Mouse (Mus musculus): ENCODE data around the gene Tmx1. TPM values are rescaled to one million over a fixed set of nuclear protein-coding genes. Genes with fewer than 3 reads are reported as not detected.
A peak's percentile ranks its signal among the peaks of the same experiment; 100 is the strongest.

Tmx1 gene
- polyA plus RNA-seq, 1 experiment = 64.3 TPM

- H3K4me3 ChIP-seq (ENCODE audit: low read depth, low read length) = no peak overlapping the region
- H3K9me3 ChIP-seq (replicated peaks; ENCODE audit: control insufficient read depth, insufficient read depth, low read length, poor library complexity, severe bottlenecking) = peaks cover 17% of the 10 kb centered on the region
- no peak overlapping the region for H3K27ac ChIP-seq (ENCODE audit: insufficient read depth, low read length)
- no peaks in the 10 kb centered on the region for H3K4me1 ChIP-seq (ENCODE audit: control insufficient read depth, insufficient read depth, low read length)
- H3K9ac ChIP-seq (ENCODE audit: low read depth, poor library complexity, severe bottlenecking) = no peak overlapping the region
- no peaks in the 10 kb centered on the region for H3K36me3 ChIP-seq (ENCODE audit: control insufficient read depth, insufficient read depth, low read length, poor library complexity, severe bottlenecking)
- H3K27me3 ChIP-seq (ENCODE audit: control insufficient read depth, insufficient read depth, low read length, poor library complexity, severe bottlenecking) = no peaks in the 10 kb centered on the region
- TF ChIP-seq POLR2A (IDR thresholded peaks at IDR 0.05; ENCODE audit: insufficient read depth, low read length) = no peak
- no peak for TF ChIP-seq EP300 (IDR thresholded peaks at IDR 0.05; ENCODE audit: insufficient read depth, low read depth, low read length)
- no peak for TF ChIP-seq CTCF (IDR thresholded peaks at IDR 0.05; ENCODE audit: low read depth, low read length)
Observed at GRCm38 (mm10) chr12:70494494-70495281, 41.8 kb downstream of the Tmx1 start.

GRCm38 (mm10) chr12:70495282-70495922 is 42.5 kb downstream of the Tmx1 start:
- no peak for TF ChIP-seq EP300 (IDR thresholded peaks at IDR 0.05; ENCODE audit: insufficient read depth, low read depth, low read length)
- TF ChIP-seq POLR2A (IDR thresholded peaks at IDR 0.05; ENCODE audit: insufficient read depth, low read length) = no peak
- no peak for TF ChIP-seq CTCF (IDR thresholded peaks at IDR 0.05; ENCODE audit: low read depth, low read length)
- Histone ChIP-seq H3K27me3 (ENCODE audit: control insufficient read depth, insufficient read depth, low read length, poor library complexity, severe bottlenecking) (no peaks in the 10 kb centered on the region), H3K36me3 (ENCODE audit: control insufficient read depth, insufficient read depth, low read length, poor library complexity, severe bottlenecking) (no peaks in the 10 kb centered on the region), H3K4me3 (ENCODE audit: low read depth, low read length) (no peak overlapping the region), H3K27ac (ENCODE audit: insufficient read depth, low read length) (no peak overlapping the region), H3K9ac (ENCODE audit: low read depth, poor library complexity, severe bottlenecking) (no peak overlapping the region), H3K4me1 (ENCODE audit: control insufficient read depth, insufficient read depth, low read length) (no peaks in the 10 kb centered on the region), H3K9me3 (replicated peaks; ENCODE audit: control insufficient read depth, insufficient read depth, low read length, poor library complexity, severe bottlenecking) (peaks cover 17% of the 10 kb centered on the region)

GRCm38 (mm10) chr12:70498091-70498490 is 45.2 kb downstream of the Tmx1 start:
- no peak for TF ChIP-seq POLR2A (IDR thresholded peaks at IDR 0.05; ENCODE audit: insufficient read depth, low read length)
- TF ChIP-seq EP300 (IDR thresholded peaks at IDR 0.05; ENCODE audit: insufficient read depth, low read depth, low read length) = no peak
- no peak for TF ChIP-seq CTCF (IDR thresholded peaks at IDR 0.05; ENCODE audit: low read depth, low read length)
- Histone ChIP-seq H3K27ac (ENCODE audit: insufficient read depth, low read length) (no peak overlapping the region), H3K9me3 (replicated peaks; ENCODE audit: control insufficient read depth, insufficient read depth, low read length, poor library complexity, severe bottlenecking) (peaks cover 17% of the 10 kb centered on the region), H3K4me3 (ENCODE audit: low read depth, low read length) (no peak overlapping the region), H3K36me3 (ENCODE audit: control insufficient read depth, insufficient read depth, low read length, poor library complexity, severe bottlenecking) (no peaks in the 10 kb centered on the region), H3K27me3 (ENCODE audit: control insufficient read depth, insufficient read depth, low read length, poor library complexity, severe bottlenecking) (no peaks in the 10 kb centered on the region), H3K9ac (ENCODE audit: low read depth, poor library complexity, severe bottlenecking) (no peak overlapping the region), H3K4me1 (ENCODE audit: control insufficient read depth, insufficient read depth, low read length) (no peaks in the 10 kb centered on the region)

- Histone ChIP-seq H3K27me3 (ENCODE audit: control insufficient read depth, insufficient read depth, low read length, poor library complexity, severe bottlenecking) (no peaks in the 10 kb centered on the region), H3K9me3 (replicated peaks; ENCODE audit: control insufficient read depth, insufficient read depth, low read length, poor library complexity, severe bottlenecking) (0 out of 2 replicates have a peak, but pooled peaks cover 3% of the 10 kb centered on the region), H3K4me1 (ENCODE audit: control insufficient read depth, insufficient read depth, low read length) (no peaks in the 10 kb centered on the region), H3K9ac (ENCODE audit: low read depth, poor library complexity, severe bottlenecking) (no peak overlapping the region), H3K27ac (ENCODE audit: insufficient read depth, low read length) (no peak overlapping the region), H3K4me3 (ENCODE audit: low read depth, low read length) (no peak overlapping the region), H3K36me3 (ENCODE audit: control insufficient read depth, insufficient read depth, low read length, poor library complexity, severe bottlenecking) (no peaks in the 10 kb centered on the region)
- TF ChIP-seq EP300 (IDR thresholded peaks at IDR 0.05; ENCODE audit: insufficient read depth, low read depth, low read length) (no peak), CTCF (IDR thresholded peaks at IDR 0.05; ENCODE audit: low read depth, low read length) (no peak), POLR2A (IDR thresholded peaks at IDR 0.05; ENCODE audit: insufficient read depth, low read length) (no peak)
Observed at GRCm38 (mm10) chr12:70505971-70506370, 53.1 kb downstream of the Tmx1 start.

- no peaks in the 10 kb centered on the region for H3K27me3 ChIP-seq (ENCODE audit: control insufficient read depth, insufficient read depth, low read length, poor library complexity, severe bottlenecking)
- TF ChIP-seq CTCF (IDR thresholded peaks at IDR 0.05; ENCODE audit: low read depth, low read length) = no peak
Observed at GRCm38 (mm10) chr12:70512023-70512422, 59.1 kb downstream of the Tmx1 start.

GRCm38 (mm10) chr12:70512431-70512830 is 59.5 kb downstream of the Tmx1 start:
- Histone ChIP-seq H3K27me3 (ENCODE audit: control insufficient read depth, insufficient read depth, low read length, poor library complexity, severe bottlenecking) (no peaks in the 10 kb centered on the region), H3K9me3 (replicated peaks; ENCODE audit: control insufficient read depth, insufficient read depth, low read length, poor library complexity, severe bottlenecking) (0 out of 2 replicates have a peak, but pooled peaks cover 3% of the 10 kb centered on the region), H3K4me1 (ENCODE audit: control insufficient read depth, insufficient read depth, low read length) (no peaks in the 10 kb centered on the region), H3K36me3 (ENCODE audit: control insufficient read depth, insufficient read depth, low read length, poor library complexity, severe bottlenecking) (no peaks in the 10 kb centered on the region), H3K4me3 (ENCODE audit: low read depth, low read length) (no peak overlapping the region), H3K27ac (ENCODE audit: insufficient read depth, low read length) (no peak overlapping the region), H3K9ac (ENCODE audit: low read depth, poor library complexity, severe bottlenecking) (no peak overlapping the region)
- TF ChIP-seq EP300 (IDR thresholded peaks at IDR 0.05; ENCODE audit: insufficient read depth, low read depth, low read length) (no peak), CTCF (IDR thresholded peaks at IDR 0.05; ENCODE audit: low read depth, low read length) (peak; percentile 49)

More at GRCm38 (mm10) chr12:70512023-70512422, 59.1 kb downstream of the Tmx1 start:
- no peaks in the 10 kb centered on the region for H3K4me1 ChIP-seq (ENCODE audit: control insufficient read depth, insufficient read depth, low read length)
- H3K4me3 ChIP-seq (ENCODE audit: low read depth, low read length) = no peak overlapping the region
- H3K9ac ChIP-seq (ENCODE audit: low read depth, poor library complexity, severe bottlenecking) = no peak overlapping the region
- no peak overlapping the region for H3K27ac ChIP-seq (ENCODE audit: insufficient read depth, low read length)
- H3K9me3 ChIP-seq (replicated peaks; ENCODE audit: control insufficient read depth, insufficient read depth, low read length, poor library complexity, severe bottlenecking) = 0 out of 2 replicates have a peak, but pooled peaks cover 3% of the 10 kb centered on the region
- no peaks in the 10 kb centered on the region for H3K36me3 ChIP-seq (ENCODE audit: control insufficient read depth, insufficient read depth, low read length, poor library complexity, severe bottlenecking)

Other genes with a start within 250 kb of the Tmx1 start
- gene Pygl, start 221.6 kb upstream of the Tmx1 start, polyA plus RNA-seq (2011; ENCODE audit: insufficient read depth, insufficient read length, low read depth, missing spikeins) = 3.6 and 4.8 TPM in 2 replicates
- not detected in 2 replicates for gene Trim9, start 105.5 kb upstream of the Tmx1 start, polyA plus RNA-seq (2011; ENCODE audit: insufficient read depth, insufficient read length, low read depth, missing spikeins)

All from ES-Bruce4 (cell line).